Mouse (Mus musculus): ENCODE measurements at regions not wholly inside any gene's neighbourhood (a gene's known extent, or its start where the extent isn't known, plus 50 kb on each side); places are given as distances from the start of the nearest gene placed in this dataset.
A peak's percentile ranks its signal among the peaks of the same experiment; 100 is the strongest.

GRCm38 (mm10) chr13:44383322-44383721, 346.0 kb upstream of the Jarid2 start:
- TF ChIP-seq CTCF (IDR thresholded peaks at IDR 0.05; ENCODE audit: extremely low read depth, insufficient read length, insufficient replicate concordance, low read depth, low read length): no peak
- no peak for TF ChIP-seq POLR2A (IDR thresholded peaks at IDR 0.05; ENCODE audit: low read depth, low read length)
- 80% methylated on average over 11 of the region's 11 CpGs for WGBS

DNA sequence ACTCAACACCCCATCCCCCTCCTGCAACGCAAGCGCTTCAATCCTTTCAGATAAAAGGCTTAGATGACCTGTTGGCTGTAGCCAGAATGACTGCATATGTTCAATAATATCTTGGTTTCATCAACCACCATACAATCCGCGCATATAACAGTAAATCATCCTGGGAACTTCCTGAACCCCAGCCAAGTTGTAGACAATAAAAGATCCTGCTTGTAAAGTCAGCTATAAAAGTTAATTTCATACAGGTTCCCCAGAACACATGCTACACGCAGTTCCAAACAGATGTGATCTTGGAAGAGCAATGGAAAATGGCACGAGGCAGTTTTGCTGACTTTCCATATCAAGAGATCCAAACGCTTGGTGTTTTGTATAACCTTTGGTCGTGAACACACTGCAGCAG, 342.5 kb upstream of the Jarid2 start:
- TF ChIP-seq POLR2A (IDR thresholded peaks at IDR 0.05; ENCODE audit: low read depth, low read length) (no peak), CTCF (IDR thresholded peaks at IDR 0.05; ENCODE audit: extremely low read depth, insufficient read length, insufficient replicate concordance, low read depth, low read length) (no peak)
- Histone ChIP-seq H3K4me3 (ENCODE audit: low read depth, low read length) (no peak overlapping the region), H3K36me3 (ENCODE audit: control insufficient read depth, insufficient read depth, low read length) (no peaks in the 10 kb centered on the region), H3K27ac (ENCODE audit: insufficient read depth, low read depth, low read length) (no peak overlapping the region), H3K4me1 (ENCODE audit: control insufficient read depth, insufficient read depth, insufficient read length, low read length) (peaks cover 4% of the 10 kb centered on the region; the same call in 1 of the 2 replicates), H3K27me3 (ENCODE audit: control insufficient read depth, insufficient read depth, low read length) (no peaks in the 10 kb centered on the region)
- 34% methylated on average over 8 of the region's 8 CpGs for WGBS

More at GRCm38 (mm10) chr13:44383322-44383721, 346.0 kb upstream of the Jarid2 start:
- Histone ChIP-seq H3K27ac (ENCODE audit: insufficient read depth, low read depth, low read length) (no peak overlapping the region), H3K27me3 (ENCODE audit: control insufficient read depth, insufficient read depth, low read length) (no peaks in the 10 kb centered on the region), H3K36me3 (ENCODE audit: control insufficient read depth, insufficient read depth, low read length) (no peaks in the 10 kb centered on the region), H3K4me3 (ENCODE audit: low read depth, low read length) (no peak overlapping the region), H3K4me1 (ENCODE audit: control insufficient read depth, insufficient read depth, insufficient read length, low read length) (peaks cover 4% of the 10 kb centered on the region; the same call in 1 of the 2 replicates)

DNA sequence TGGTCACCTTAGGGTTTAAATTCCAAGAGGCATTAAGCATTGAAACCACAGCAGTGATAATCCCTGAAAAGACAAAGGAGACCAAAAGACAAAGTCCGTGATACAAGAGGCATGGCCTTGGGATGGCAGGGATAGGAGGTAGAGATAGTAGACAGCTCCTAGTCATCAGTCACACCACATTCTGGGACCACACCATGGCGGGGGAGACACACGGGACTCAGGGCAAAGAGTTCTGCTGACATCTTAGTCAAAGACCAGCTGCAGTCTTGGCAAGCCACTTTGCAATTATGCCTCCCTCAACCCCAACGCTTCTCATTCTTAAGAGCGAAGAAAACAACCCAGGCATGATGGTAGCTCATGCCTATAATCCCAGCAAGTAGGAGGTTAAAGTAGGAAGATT, 339.6 kb upstream of the Jarid2 start:
- Histone ChIP-seq H3K27ac (ENCODE audit: insufficient read depth, low read depth, low read length) (peak overlapping the region; percentile 17; the same call in 1 of the 2 replicates), H3K4me3 (ENCODE audit: low read depth, low read length) (no peak overlapping the region), H3K4me1 (ENCODE audit: control insufficient read depth, insufficient read depth, insufficient read length, low read length) (peaks cover 4% of the 10 kb centered on the region; the same call in 1 of the 2 replicates), H3K36me3 (ENCODE audit: control insufficient read depth, insufficient read depth, low read length) (no peaks in the 10 kb centered on the region), H3K27me3 (ENCODE audit: control insufficient read depth, insufficient read depth, low read length) (no peaks in the 10 kb centered on the region)
- TF ChIP-seq CTCF (IDR thresholded peaks at IDR 0.05; ENCODE audit: extremely low read depth, insufficient read length, insufficient replicate concordance, low read depth, low read length): no peak
- TF ChIP-seq POLR2A (IDR thresholded peaks at IDR 0.05; ENCODE audit: low read depth, low read length): no peak
- WGBS: 85% methylated on average over 5 of the region's 5 CpGs

DNA sequence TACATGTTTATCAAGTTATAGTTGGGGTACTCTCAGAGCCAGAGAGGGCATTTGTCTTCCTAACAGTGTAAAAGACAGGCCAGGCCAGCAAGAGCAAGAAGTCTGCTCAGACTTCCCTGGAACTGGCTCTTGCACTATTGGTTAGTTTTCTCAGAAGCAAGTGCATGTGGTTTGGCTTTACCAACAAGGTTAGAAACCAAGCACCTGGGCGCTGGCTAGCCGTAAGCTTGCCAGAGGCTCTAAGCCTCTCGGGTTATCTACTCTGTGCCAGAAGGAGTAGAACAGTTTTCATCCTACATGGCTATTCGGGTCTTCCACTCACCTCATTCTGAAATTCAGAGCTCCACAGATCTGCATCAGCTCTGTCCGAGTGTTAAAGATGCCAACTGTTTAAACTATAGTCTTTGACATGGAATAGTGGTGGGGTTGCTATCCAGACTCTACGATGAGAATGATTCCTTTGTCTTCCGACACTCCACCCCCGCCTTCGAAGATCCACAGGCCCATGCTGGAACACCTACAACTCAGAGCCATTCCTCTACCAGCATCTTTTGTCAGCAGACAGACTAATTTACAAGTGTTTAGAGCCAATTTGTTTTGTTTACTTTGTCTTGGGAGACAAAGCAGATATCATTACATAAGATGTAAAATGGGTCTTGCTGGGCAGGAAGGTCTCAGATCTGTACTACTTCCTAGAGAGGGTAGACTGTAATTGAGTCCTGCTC, 338.4 kb upstream of the Jarid2 start:
- peaks cover 4% of the 10 kb centered on the region; the same call in 1 of the 2 replicates for H3K4me1 ChIP-seq (ENCODE audit: control insufficient read depth, insufficient read depth, insufficient read length, low read length)
- H3K36me3 ChIP-seq (ENCODE audit: control insufficient read depth, insufficient read depth, low read length): no peaks in the 10 kb centered on the region
- H3K27me3 ChIP-seq (ENCODE audit: control insufficient read depth, insufficient read depth, low read length): no peaks in the 10 kb centered on the region
- no peak for TF ChIP-seq POLR2A (IDR thresholded peaks at IDR 0.05; ENCODE audit: low read depth, low read length)
- TF ChIP-seq CTCF (IDR thresholded peaks at IDR 0.05; ENCODE audit: extremely low read depth, insufficient read length, insufficient replicate concordance, low read depth, low read length): no peak
- H3K4me3 ChIP-seq (ENCODE audit: low read depth, low read length): no peak overlapping the region
- H3K27ac ChIP-seq (ENCODE audit: insufficient read depth, low read depth, low read length): no peak overlapping the region
- WGBS: 92% methylated on average over 9 of the region's 9 CpGs

- Histone ChIP-seq H3K27ac (ENCODE audit: insufficient read depth, low read depth, low read length) (no peak overlapping the region), H3K36me3 (ENCODE audit: control insufficient read depth, insufficient read depth, low read length) (no peaks in the 10 kb centered on the region), H3K4me1 (ENCODE audit: control insufficient read depth, insufficient read depth, insufficient read length, low read length) (no peaks in the 10 kb centered on the region; the same call in none of the 2 replicates), H3K27me3 (ENCODE audit: control insufficient read depth, insufficient read depth, low read length) (no peaks in the 10 kb centered on the region), H3K4me3 (ENCODE audit: low read depth, low read length) (no peak overlapping the region)
- TF ChIP-seq POLR2A (IDR thresholded peaks at IDR 0.05; ENCODE audit: low read depth, low read length) (no peak), CTCF (IDR thresholded peaks at IDR 0.05; ENCODE audit: extremely low read depth, insufficient read length, insufficient replicate concordance, low read depth, low read length) (no peak)
- WGBS: 97% methylated on average over 5 of the region's 5 CpGs
These were observed 335.3 kb upstream of the Jarid2 start for GRCm38 (mm10) chr13:44394016-44394415.

DNA sequence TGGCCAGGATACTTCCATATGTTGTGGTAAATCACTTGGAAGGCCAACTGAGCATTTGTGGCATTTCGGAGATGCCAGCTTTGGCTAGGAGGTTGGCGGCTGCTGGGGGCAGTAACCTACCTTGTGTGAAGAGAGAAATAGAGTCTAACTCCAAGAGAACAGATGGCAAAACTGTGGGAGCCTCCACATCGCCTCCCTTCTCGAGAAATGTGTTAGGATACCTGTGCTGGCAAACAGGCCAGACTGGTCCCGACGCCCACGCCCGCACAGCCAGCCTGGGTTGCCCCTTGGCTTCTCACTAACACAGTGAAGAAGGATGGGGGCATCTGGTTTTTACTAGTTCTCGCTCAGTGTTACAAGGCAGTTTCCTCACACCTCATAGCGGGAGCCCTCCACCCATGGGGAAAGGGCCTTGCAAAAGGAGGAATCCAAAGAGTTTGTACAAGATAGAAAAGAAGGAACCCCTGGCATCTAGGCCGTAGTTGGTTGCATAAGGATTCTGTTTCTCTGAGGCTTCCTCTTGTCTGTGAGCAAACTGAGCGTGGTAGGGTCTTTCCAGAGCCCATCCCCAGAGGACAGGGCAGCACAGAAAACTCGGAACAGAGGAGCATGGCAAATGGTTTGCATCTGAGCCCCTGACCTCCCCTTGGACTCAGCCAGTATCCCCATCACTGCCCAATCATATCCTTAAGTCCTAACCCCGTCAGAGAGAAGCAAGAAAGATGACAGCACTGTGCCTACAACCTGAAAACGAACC, 330.5 kb upstream of the Jarid2 start:
- Histone ChIP-seq H3K36me3 (ENCODE audit: control insufficient read depth, insufficient read depth, low read length) (no peaks in the 10 kb centered on the region), H3K27me3 (ENCODE audit: control insufficient read depth, insufficient read depth, low read length) (no peaks in the 10 kb centered on the region), H3K27ac (ENCODE audit: insufficient read depth, low read depth, low read length) (no peak overlapping the region), H3K4me1 (ENCODE audit: control insufficient read depth, insufficient read depth, insufficient read length, low read length) (no peaks in the 10 kb centered on the region; the same call in 1 of the 2 replicates), H3K4me3 (ENCODE audit: low read depth, low read length) (no peak overlapping the region)
- TF ChIP-seq CTCF (IDR thresholded peaks at IDR 0.05; ENCODE audit: extremely low read depth, insufficient read length, insufficient replicate concordance, low read depth, low read length) (no peak), POLR2A (IDR thresholded peaks at IDR 0.05; ENCODE audit: low read depth, low read length) (no peak)
- WGBS: 90% methylated on average over 15 of the region's 15 CpGs

DNA sequence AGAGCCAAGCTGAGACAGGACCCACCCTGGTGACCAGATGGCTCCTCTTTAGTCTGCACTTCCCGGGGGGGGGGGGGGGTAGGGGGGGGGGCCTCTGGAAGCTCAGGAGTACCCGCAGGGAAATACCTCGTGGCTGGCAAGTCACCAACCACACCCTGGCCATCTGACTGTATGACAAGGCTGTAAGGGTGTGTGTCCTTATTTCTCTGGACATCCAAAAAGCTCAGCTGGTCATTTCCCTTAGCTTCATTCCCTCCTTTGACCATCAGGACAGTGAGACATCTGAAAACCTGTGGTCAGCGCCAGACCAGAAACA, 329.9 kb upstream of the Jarid2 start:
- no peaks in the 10 kb centered on the region for H3K27me3 ChIP-seq (ENCODE audit: control insufficient read depth, insufficient read depth, low read length)
- H3K27ac ChIP-seq (ENCODE audit: insufficient read depth, low read depth, low read length): no peak overlapping the region
- no peak overlapping the region for H3K4me3 ChIP-seq (ENCODE audit: low read depth, low read length)
- no peaks in the 10 kb centered on the region for H3K36me3 ChIP-seq (ENCODE audit: control insufficient read depth, insufficient read depth, low read length)
- TF ChIP-seq POLR2A (IDR thresholded peaks at IDR 0.05; ENCODE audit: low read depth, low read length) (no peak), CTCF (IDR thresholded peaks at IDR 0.05; ENCODE audit: extremely low read depth, insufficient read length, insufficient replicate concordance, low read depth, low read length) (no peak)
- no peaks in the 10 kb centered on the region; the same call in 1 of the 2 replicates for H3K4me1 ChIP-seq (ENCODE audit: control insufficient read depth, insufficient read depth, insufficient read length, low read length)
- 52% methylated on average over 4 of the region's 4 CpGs for WGBS

Data from small intestine, adult 2 months (tissue).